Mouse (Mus musculus) MEL (cell line): ENCODE measurements around the gene Nprl3. TPM values are rescaled to one million over a fixed set of nuclear protein-coding genes. Genes with fewer than 3 reads are reported as not detected.

Source experiments
- DNase-seq: peaks from one replicate; pipeline ENCODE4 v3.0.0; 2011; ENCODE audit warnings: low read depth, low spot score
- H3K27ac ChIP-seq: 2 replicates; pipeline ENCODE4 v1.5.1; 2012; ENCODE audit warnings: low read depth, mild to moderate bottlenecking, control low read depth, low read length, moderate library complexity; ENCODE audit not compliant: control insufficient read depth
- H3K27me3 ChIP-seq, 2 experiments: fragments of 150-350 bp in 1 of 2; sonication (generic) in 1 of 2; 2 replicates each; pipeline ENCODE4 v1.6.1; 2012; ENCODE audit warnings: low read length in 2 of 2, mild to moderate bottlenecking in 2 of 2, improper control_type of control experiment in 1 of 2, moderate library complexity in 1 of 2; ENCODE audit not compliant: insufficient read depth in 2 of 2, control insufficient read depth in 1 of 2
- H3K36me3 ChIP-seq, 2 experiments: 2 replicates each; pipeline ENCODE4 v1.6.1; 2012 to 2014; ENCODE audit warnings: low read length in 2 of 2, improper control_type of control experiment in 1 of 2, inconsistent platforms in 1 of 2, mild to moderate bottlenecking in 1 of 2; ENCODE audit not compliant: insufficient read depth in 2 of 2, control insufficient read depth in 1 of 2
- H3K4me1 ChIP-seq, 2 experiments: fragments of 150-350 bp in 1 of 2; sonication (generic) in 1 of 2; 2 replicates each; pipeline ENCODE4 v1.6.1; 2012; ENCODE audit warnings: low read length in 2 of 2, improper control_type of control experiment in 1 of 2, mild to moderate bottlenecking in 1 of 2; ENCODE audit not compliant: insufficient read depth in 2 of 2, control insufficient read depth in 1 of 2
- H3K4me3 ChIP-seq, 2 experiments: fragments of 150-350 bp in 1 of 2; sonication (generic) in 1 of 2; 2 replicates each; pipeline ENCODE4 v1.5.1; 2012; ENCODE audit warnings: low read depth in 2 of 2, low read length in 2 of 2, mild to moderate bottlenecking in 2 of 2, moderate library complexity in 2 of 2, control low read depth in 1 of 2, improper control_type of control experiment in 1 of 2; ENCODE audit not compliant: control insufficient read depth in 1 of 2, insufficient read depth in 1 of 2
- H3K79me2 ChIP-seq: 2 replicates; pipeline ENCODE4 v1.6.1; 2012; ENCODE audit warnings: mild to moderate bottlenecking, low read length, moderate library complexity; ENCODE audit not compliant: control insufficient read depth, poor library complexity, insufficient read depth
- H3K9ac ChIP-seq: 2 replicates; pipeline ENCODE4 v1.6.1; 2012; ENCODE audit warnings: low read depth, mild to moderate bottlenecking, control low read depth, low read length, moderate library complexity; ENCODE audit not compliant: control insufficient read depth, poor library complexity, severe bottlenecking
- H3K9me3 ChIP-seq: fragments of 150-350 bp; sonication (generic); replicated peaks from 2 replicates; pipeline ENCODE4 v1.6.1; 2012; ENCODE audit warnings: mild to moderate bottlenecking, low read length, improper control_type of control experiment, moderate library complexity; ENCODE audit not compliant: insufficient read depth
- BHLHE40 ChIP-seq: IDR thresholded peaks from 2 replicates; pipeline ENCODE4 v1.6.1; 2012; ENCODE audit warnings: low read depth, mild to moderate bottlenecking, inconsistent platforms, low read length, improper control_type of control experiment, borderline replicate concordance
- CTCF ChIP-seq, 3 experiments: IDR thresholded peaks in 2 of 3; conservative IDR thresholded peaks in 1 of 3; 2 replicates each; pipeline ENCODE4 v1.5.1; 2011 to 2012; ENCODE audit warnings: low read length in 3 of 3, low read depth in 2 of 3, mild to moderate bottlenecking in 2 of 3, improper control_type of control experiment in 1 of 3, inconsistent platforms in 1 of 3, mixed read lengths in 1 of 3, moderate library complexity in 1 of 3; ENCODE audit not compliant: control insufficient read depth in 1 of 3, insufficient read depth in 1 of 3, poor library complexity in 1 of 3, severe bottlenecking in 1 of 3
- EP300 ChIP-seq, 2 experiments: IDR thresholded peaks; 2 replicates each; pipeline ENCODE4 v1.6.1; 2011; ENCODE audit warnings: improper control_type of control experiment in 2 of 2, low read length in 2 of 2, low read depth in 1 of 2, mild to moderate bottlenecking in 1 of 2
- ETS1 ChIP-seq: IDR thresholded peaks from 2 replicates; pipeline ENCODE4 v1.6.1; 2012; ENCODE audit warnings: low read depth, mild to moderate bottlenecking, inconsistent platforms, low read length, improper control_type of control experiment, moderate library complexity
- GATA1 ChIP-seq: IDR thresholded peaks from 2 replicates; pipeline ENCODE4 v1.6.1; 2011; ENCODE audit warnings: low read depth, low read length, improper control_type of control experiment
- HCFC1 ChIP-seq: IDR thresholded peaks from 2 replicates; pipeline ENCODE4 v1.6.1; 2012; ENCODE audit warnings: low read depth, mild to moderate bottlenecking, inconsistent platforms, low read length, improper control_type of control experiment, moderate library complexity
- JUND ChIP-seq: IDR thresholded peaks from 2 replicates; pipeline ENCODE4 v1.6.1; 2011; ENCODE audit warnings: low read depth, mild to moderate bottlenecking, improper control_type of control experiment, low read length
- MAFK ChIP-seq: IDR thresholded peaks from 2 replicates; pipeline ENCODE4 v1.6.1; 2011; ENCODE audit warnings: low read depth, mild to moderate bottlenecking, low read length, improper control_type of control experiment, borderline replicate concordance
- MAX ChIP-seq: IDR thresholded peaks from 2 replicates; pipeline ENCODE4 v1.6.1; 2011; ENCODE audit warnings: low read length, improper control_type of control experiment
- MAZ ChIP-seq: IDR thresholded peaks from 2 replicates; pipeline ENCODE4 v1.6.1; 2012; ENCODE audit warnings: low read depth, mild to moderate bottlenecking, inconsistent platforms, low read length, improper control_type of control experiment
- POLR2AphosphoS5 ChIP-seq: IDR thresholded peaks from 2 replicates; pipeline ENCODE4 v1.6.1; 2012; ENCODE audit warnings: low read depth, borderline replicate concordance, mild to moderate bottlenecking, inconsistent platforms, low read length, moderate library complexity, mixed read lengths
- RAD21 ChIP-seq: IDR thresholded peaks from 2 replicates; pipeline ENCODE4 v1.6.1; 2011; ENCODE audit warnings: mild to moderate bottlenecking, low read depth, low read length, improper control_type of control experiment
- SIN3A ChIP-seq: IDR thresholded peaks from 2 replicates; pipeline ENCODE4 v1.6.1; 2012; ENCODE audit warnings: low read length, improper control_type of control experiment, inconsistent platforms
- SMC3 ChIP-seq: IDR thresholded peaks from 2 replicates; pipeline ENCODE4 v1.6.1; 2011; ENCODE audit warnings: low read depth, low read length, improper control_type of control experiment
- TCF12 ChIP-seq: IDR thresholded peaks from 2 replicates; pipeline ENCODE4 v1.6.1; 2014; ENCODE audit warnings: low read depth, mild to moderate bottlenecking, inconsistent platforms, low read length, improper control_type of control experiment, moderate library complexity
- USF1 ChIP-seq: IDR thresholded peaks from 2 replicates; pipeline ENCODE4 v1.6.1; 2014; ENCODE audit warnings: low read depth, mild to moderate bottlenecking, inconsistent platforms, low read length, improper control_type of control experiment, moderate library complexity
- ZC3H11A ChIP-seq: IDR thresholded peaks from 2 replicates; pipeline ENCODE4 v1.6.1; 2012; ENCODE audit warnings: low read depth, mild to moderate bottlenecking, inconsistent platforms, low read length, improper control_type of control experiment
- ZMIZ1 ChIP-seq: IDR thresholded peaks from 2 replicates; pipeline ENCODE4 v1.6.1; 2012; ENCODE audit warnings: low read depth, mild to moderate bottlenecking, inconsistent platforms, low read length, improper control_type of control experiment, moderate library complexity
- polyA plus RNA-seq, 2 experiments: library from polyadenylated mRNA; stranded (reverse) in 1 of 2; unstranded in 1 of 2; fragments of >175 nt in 1 of 2; fragments of >200 nt in 1 of 2; gene quantifications; 2 replicates each; pipeline versions ENCODE4 v1.2.1 to v1.2.4; 2012; ENCODE audit warnings: low replicate concordance in 2 of 2, low read depth in 1 of 2; ENCODE audit not compliant: insufficient read length in 2 of 2, insufficient read depth in 1 of 2, missing spikeins in 1 of 2
- total RNA-seq: library from RNA; depleted of rRNA; stranded (reverse); fragments of 300-350 nt; gene quantifications from 2 replicates; pipeline ENCODE4 v1.2.3, GENCODE M21; 2012

The Nprl3 gene
- total and polyA plus RNA-seq, 3 experiments: 14.1 to 18.4 TPM; not detected in 1

GRCm38 (mm10) chr11:32238093-32238860 lies 29.2 kb downstream of the Nprl3 start:
- H3K4me3 ChIP-seq: no peak overlapping the region
- H3K27me3 ChIP-seq: no peaks in the 10 kb centered on the region
- peaks cover 0 to 5% of the 10 kb centered on the region in 2 experiments; a peak in 2 of 4 replicates for H3K36me3 ChIP-seq
- no peak overlapping the region for H3K9ac ChIP-seq
- peak; percentile 78 for DNase-seq
- H3K9me3 ChIP-seq: no peaks in the 10 kb centered on the region
- no peaks in the 10 kb centered on the region for H3K79me2 ChIP-seq
- no peak overlapping the region for H3K27ac ChIP-seq
- H3K4me1 ChIP-seq: peaks cover 2 to 12% of the 10 kb centered on the region in 2 experiments; a peak in 3 of 4 replicates
- no peak for TF ChIP-seq MAFK
- TF ChIP-seq RAD21: peak; percentile 97
- peak; percentile 97 for TF ChIP-seq SMC3
- TF ChIP-seq CTCF (IDR thresholded peaks at IDR 0.05 in 2 of 3, conservative IDR thresholded peaks at IDR 0.05 in 1 of 3; ENCODE audit: control insufficient read depth in 1 of 3, insufficient read depth in 1 of 3, low read depth in 2 of 3, low read length in 3 of 3, poor library complexity in 1 of 3, severe bottlenecking in 1 of 3): peak; percentile 98
- no peak for TF ChIP-seq JUND
- TF ChIP-seq TCF12: peak; percentile 32; the same call in 1 of the 2 replicates
- peak; percentile 95 for TF ChIP-seq ZC3H11A
- no peak for TF ChIP-seq EP300 (IDR thresholded peaks at IDR 0.05; ENCODE audit: low read depth in 1 of 2, low read length in 2 of 2)

GRCm38 (mm10) chr11:32237411-32237795 lies 30.1 kb downstream of the Nprl3 start:
- Histone ChIP-seq H3K36me3 (peaks cover 0 to 3% of the 10 kb centered on the region in 2 experiments; a peak in 2 of 4 replicates), H3K79me2 (no peaks in the 10 kb centered on the region), H3K27me3 (no peaks in the 10 kb centered on the region), H3K9me3 (no peaks in the 10 kb centered on the region), H3K9ac (no peak overlapping the region), H3K4me3 (no peak overlapping the region), H3K4me1 (peaks cover under 1 to 4% of the 10 kb centered on the region in 2 experiments; a peak in 3 of 4 replicates), H3K27ac (no peak overlapping the region)
- TF ChIP-seq POLR2AphosphoS5 (no peak), GATA1 (no peak), HCFC1 (no peak), SIN3A (no peak)
- no peak for DNase-seq

GRCm38 (mm10) chr11:32236712-32237410 lies 30.6 kb downstream of the Nprl3 start:
- Histone ChIP-seq H3K79me2 (no peaks in the 10 kb centered on the region), H3K27me3 (no peaks in the 10 kb centered on the region), H3K27ac (no peak overlapping the region), H3K4me3 (no peak overlapping the region), H3K9me3 (no peaks in the 10 kb centered on the region), H3K9ac (no peak overlapping the region), H3K36me3 (no peaks in the 10 kb centered on the region; a peak in 1 of 4 replicates), H3K4me1 (no peaks in the 10 kb centered on the region)
- TF ChIP-seq ZMIZ1: no peak
- peak; percentile 61 for TF ChIP-seq SMC3
- TF ChIP-seq ZC3H11A: 0 out of 2 replicates have a peak, but pooled peaks have one; percentile 4
- peak; percentile 64 for TF ChIP-seq RAD21
- TF ChIP-seq CTCF (IDR thresholded peaks at IDR 0.05 in 2 of 3, conservative IDR thresholded peaks at IDR 0.05 in 1 of 3; ENCODE audit: control insufficient read depth in 1 of 3, insufficient read depth in 1 of 3, low read depth in 2 of 3, low read length in 3 of 3, poor library complexity in 1 of 3, severe bottlenecking in 1 of 3): peak; percentile 88 to 93 (median 88)
- no peak for TF ChIP-seq USF1
- TF ChIP-seq ETS1: no peak
- TF ChIP-seq BHLHE40: no peak; the same call in 1 of the 2 replicates
- no peak for TF ChIP-seq MAX
- TF ChIP-seq MAZ: no peak
- DNase-seq: peak; percentile 68
